Mouse (Mus musculus) neural tube, embryonic 15.5 days (tissue): ENCODE data around the gene Ehmt2. TPM values are rescaled to one million over a fixed set of nuclear protein-coding genes. Genes with fewer than 3 reads are reported as not detected.
A peak's percentile ranks its signal among the peaks of the same experiment; 100 is the strongest.
"Not testable (repeated sequence)": the region's sequence is repeated elsewhere in the genome, so short reads cannot be mapped to it uniquely, and the experiment has no call there.

Source experiments
- ATAC-seq: fragments of 200-750 bp; cut with Nextera tagmentation; 2 replicates; pipeline ENCODE4 v1.8.0; 2017; ENCODE audit warnings: mild to moderate bottlenecking, moderate TSS enrichment, moderate library complexity; ENCODE audit not compliant: low FRiP score
- H3K27ac ChIP-seq: fragments of 300-500 bp; sonication (generic); replicated peaks from 2 replicates; pipeline ENCODE4 v1.5.1; 2015; ENCODE audit warnings: mild to moderate bottlenecking, inconsistent platforms
- H3K27me3 ChIP-seq: fragments of 300-500 bp; sonication (generic); replicated peaks from 2 replicates; pipeline ENCODE4 v1.6.1; 2015; ENCODE audit warnings: inconsistent platforms
- H3K36me3 ChIP-seq: fragments of 300-500 bp; sonication (generic); 2 replicates; pipeline ENCODE4 v1.6.1; 2015; ENCODE audit warnings: inconsistent platforms
- H3K4me1 ChIP-seq: fragments of 300-500 bp; sonication (generic); 2 replicates; pipeline ENCODE4 v1.6.1; 2015; ENCODE audit warnings: inconsistent platforms
- H3K4me2 ChIP-seq: fragments of 300-500 bp; sonication (generic); 2 replicates; pipeline ENCODE4 v1.6.1; 2015; ENCODE audit warnings: inconsistent platforms, mild to moderate bottlenecking, moderate library complexity
- H3K4me3 ChIP-seq: fragments of 300-500 bp; sonication (generic); replicated peaks from 2 replicates; pipeline ENCODE4 v1.5.1; 2015; ENCODE audit warnings: mild to moderate bottlenecking, inconsistent platforms
- H3K9ac ChIP-seq: fragments of 300-500 bp; sonication (generic); replicated peaks from 2 replicates; pipeline ENCODE4 v1.6.1; 2015; ENCODE audit warnings: mild to moderate bottlenecking, inconsistent platforms
- H3K9me3 ChIP-seq: fragments of 300-500 bp; sonication (generic); replicated peaks from 2 replicates; pipeline ENCODE4 v1.6.1; 2016; ENCODE audit warnings: inconsistent platforms
- WGBS: fragments of 180-500 bp; shearing (Covaris S2); methylation state at CpG from one replicate; pipeline ENCODE4 v1.1.7; 2015; ENCODE audit warnings: mixed read lengths; 5-methylcytosine and 5-hydroxymethylcytosine counted together
- polyA plus RNA-seq: library from polyadenylated mRNA; unstranded; fragments of >200 nt; fragmentation: Nextera tagmentation; extraction: Ambion mirVana; gene quantifications from 2 replicates; pipeline ENCODE4 v1.2.1, GENCODE M21; 2015

The Ehmt2 gene
- polyA plus RNA-seq, 1 experiment from 2014 or later, result 81.2 TPM

GRCm38 (mm10) chr17:34949553-34949969 lies 51.3 kb downstream of the Ehmt2 start:
- no peak overlapping the region for H3K9ac ChIP-seq
- no peak overlapping the region for H3K4me3 ChIP-seq
- no peak overlapping the region for H3K27ac ChIP-seq
- peaks cover 15% of the 10 kb centered on the region for H3K36me3 ChIP-seq
- no peaks in the 10 kb centered on the region for H3K27me3 ChIP-seq
- no peaks in the 10 kb centered on the region for H3K9me3 ChIP-seq
- WGBS, result 40% methylated on average over 4 of the region's 4 CpGs
- peaks cover 19% of the 10 kb centered on the region for H3K4me1 ChIP-seq
- H3K4me2 ChIP-seq, result no peak overlapping the region
- no peak for ATAC-seq

- H3K4me2 ChIP-seq, result peak overlapping the region; percentile 84
- 11% methylated on average over 10 of the region's 10 CpGs for WGBS
- no peak for ATAC-seq
- peak overlapping the region; percentile 73 for H3K4me3 ChIP-seq
- no peaks in the 10 kb centered on the region for H3K9me3 ChIP-seq
- peaks cover 15% of the 10 kb centered on the region for H3K36me3 ChIP-seq
- H3K9ac ChIP-seq, result peak overlapping the region; percentile 98
- H3K4me1 ChIP-seq, result peaks cover 19% of the 10 kb centered on the region
- H3K27ac ChIP-seq, result peak overlapping the region; percentile 89
- peaks cover 12% of the 10 kb centered on the region for H3K27me3 ChIP-seq
These were observed 52.5 kb downstream of the Ehmt2 start for GRCm38 (mm10) chr17:34950514-34951455.

- H3K36me3 ChIP-seq, result peaks cover 15% of the 10 kb centered on the region
- H3K4me1 ChIP-seq, result peaks cover 19% of the 10 kb centered on the region
- peak overlapping the region; percentile 84 for H3K4me2 ChIP-seq
- H3K27me3 ChIP-seq, result peaks cover 16% of the 10 kb centered on the region
- H3K4me3 ChIP-seq, result peak overlapping the region; percentile 73
- ATAC-seq, result peak; percentile 54
- H3K27ac ChIP-seq, result peak overlapping the region; percentile 89
- peak overlapping the region; percentile 98 for H3K9ac ChIP-seq
- under 1% methylated on average over 29 of the region's 29 CpGs for WGBS
- H3K9me3 ChIP-seq, result no peaks in the 10 kb centered on the region
These were observed 53.5 kb downstream of the Ehmt2 start for GRCm38 (mm10) chr17:34951636-34952377.

- ATAC-seq, result peak; percentile 85
These were observed 54.2 kb downstream of the Ehmt2 start for GRCm38 (mm10) chr17:34952378-34953040.

GRCm38 (mm10) chr17:34953258-34953657 lies 55.0 kb downstream of the Ehmt2 start:
- Histone ChIP-seq H3K9ac (no peak overlapping the region), H3K9me3 (no peaks in the 10 kb centered on the region), H3K4me3 (no peak overlapping the region), H3K27ac (peak overlapping the region; percentile 89; the same call in 1 of the 2 replicates), H3K4me1 (peaks cover 19% of the 10 kb centered on the region), H3K4me2 (peak overlapping the region; percentile 84; the same call in 1 of the 2 replicates), H3K36me3 (peaks cover 15% of the 10 kb centered on the region), H3K27me3 (peaks cover 16% of the 10 kb centered on the region)
- 92% methylated on average over 3 of the region's 3 CpGs for WGBS
- no peak for ATAC-seq

More at GRCm38 (mm10) chr17:34952378-34953040, 54.2 kb downstream of the Ehmt2 start:
- peak overlapping the region; percentile 84 for H3K4me2 ChIP-seq
- peaks cover 16% of the 10 kb centered on the region for H3K27me3 ChIP-seq
- peaks cover 19% of the 10 kb centered on the region for H3K4me1 ChIP-seq
- peak overlapping the region; percentile 73 for H3K4me3 ChIP-seq
- H3K9ac ChIP-seq, result peak overlapping the region; percentile 98
- H3K36me3 ChIP-seq, result peaks cover 15% of the 10 kb centered on the region
- H3K9me3 ChIP-seq, result no peaks in the 10 kb centered on the region
- peak overlapping the region; percentile 89 for H3K27ac ChIP-seq
- WGBS, result under 1% methylated on average over 23 of the region's 23 CpGs

- Histone ChIP-seq H3K4me1 (peaks cover 19% of the 10 kb centered on the region), H3K36me3 (peaks cover 15% of the 10 kb centered on the region), H3K4me3 (no peak overlapping the region), H3K9ac (no peak overlapping the region), H3K9me3 (no peaks in the 10 kb centered on the region), H3K27me3 (peaks cover 16% of the 10 kb centered on the region), H3K4me2 (no peak overlapping the region), H3K27ac (no peak overlapping the region)
- ATAC-seq, result no peak
- WGBS, result 91% methylated on average over 4 of the region's 4 CpGs
These were observed 55.6 kb downstream of the Ehmt2 start for GRCm38 (mm10) chr17:34953904-34954303.

- Histone ChIP-seq H3K27ac (no peak overlapping the region), H3K4me2 (no peak overlapping the region), H3K4me1 (peaks cover 21% of the 10 kb centered on the region), H3K36me3 (peaks cover 9% of the 10 kb centered on the region), H3K9ac (no peak overlapping the region; the same call in 1 of the 2 replicates), H3K9me3 (no peaks in the 10 kb centered on the region), H3K27me3 (peaks cover 21% of the 10 kb centered on the region), H3K4me3 (no peak overlapping the region)
- 84% methylated on average over 4 of the region's 4 CpGs for WGBS
- no peak for ATAC-seq
These were observed 56.6 kb downstream of the Ehmt2 start for GRCm38 (mm10) chr17:34954831-34955230.

- H3K9ac ChIP-seq, result no peak overlapping the region
- no peak overlapping the region for H3K27ac ChIP-seq
- no peak overlapping the region for H3K4me2 ChIP-seq
- no peak for ATAC-seq
- WGBS, result 90% methylated on average over 3 of the region's 3 CpGs
- H3K9me3 ChIP-seq, result no peaks in the 10 kb centered on the region
- H3K4me3 ChIP-seq, result no peak overlapping the region
- no peaks in the 10 kb centered on the region for H3K36me3 ChIP-seq
- peaks cover 28% of the 10 kb centered on the region for H3K27me3 ChIP-seq
- H3K4me1 ChIP-seq, result peaks cover 16% of the 10 kb centered on the region
These were observed 57.6 kb downstream of the Ehmt2 start for GRCm38 (mm10) chr17:34955884-34956283.

- no peak overlapping the region for H3K4me2 ChIP-seq
- H3K9me3 ChIP-seq, result no peaks in the 10 kb centered on the region
- H3K9ac ChIP-seq, result no peak overlapping the region
- no peak overlapping the region for H3K27ac ChIP-seq
- ATAC-seq, result no peak
- 53% methylated on average over 1 of the region's 1 CpGs for WGBS
- H3K4me3 ChIP-seq, result no peak overlapping the region
- H3K36me3 ChIP-seq, result no peaks in the 10 kb centered on the region
- peaks cover 31% of the 10 kb centered on the region for H3K27me3 ChIP-seq
- H3K4me1 ChIP-seq, result peaks cover 11% of the 10 kb centered on the region
These were observed 58.1 kb downstream of the Ehmt2 start for GRCm38 (mm10) chr17:34956340-34956739.

- H3K9ac ChIP-seq, H3K9me3 ChIP-seq, H3K36me3 ChIP-seq, H3K4me3 ChIP-seq, H3K4me2 ChIP-seq, ATAC-seq, H3K27ac ChIP-seq: not testable (repeated sequence)
- Histone ChIP-seq H3K27me3 (peaks cover 38% of the 10 kb centered on the region), H3K4me1 (peaks cover 11% of the 10 kb centered on the region)
- WGBS, result 32% methylated on average over 25 of the region's 40 CpGs
These were observed 59.0 kb downstream of the Ehmt2 start for GRCm38 (mm10) chr17:34957291-34957690.

- H3K4me2 ChIP-seq, H3K4me3 ChIP-seq, H3K9ac ChIP-seq, ATAC-seq, H3K27ac ChIP-seq, H3K36me3 ChIP-seq, H3K9me3 ChIP-seq: not testable (repeated sequence)
- Histone ChIP-seq H3K4me1 (peaks cover 11% of the 10 kb centered on the region), H3K27me3 (peaks cover 40% of the 10 kb centered on the region)
- 43% methylated on average over 26 of the region's 40 CpGs for WGBS
These were observed 59.7 kb downstream of the Ehmt2 start for GRCm38 (mm10) chr17:34957966-34958365.
